Mouse (Mus musculus) cortical plate, adult 2 months (tissue): ENCODE measurements around the gene Ctdsp1.

Experiments
- CTCF ChIP-seq: fragments of 200-500 bp; IDR thresholded peaks from 2 replicates; pipeline ENCODE4 v1.5.1; 2011; ENCODE audit warnings: mild to moderate bottlenecking, control low read depth, low read length; ENCODE audit not compliant: insufficient read depth; ENCODE audit errors: extremely low read depth
- POLR2A ChIP-seq: fragments of 200-500 bp; IDR thresholded peaks from 2 replicates; pipeline ENCODE4 v1.6.1; 2011; ENCODE audit warnings: mild to moderate bottlenecking, low read length, control low read depth; ENCODE audit not compliant: insufficient read depth; ENCODE audit errors: extremely low read depth

GRCm38 (mm10) chr1:74390287-74390906 is 912 bp upstream of the Ctdsp1 start:
- peak; percentile 50 for TF ChIP-seq CTCF
- no peak for TF ChIP-seq POLR2A
